ENCODE assay signal across 8 mouse cellular contexts in the genomic region with DNA sequence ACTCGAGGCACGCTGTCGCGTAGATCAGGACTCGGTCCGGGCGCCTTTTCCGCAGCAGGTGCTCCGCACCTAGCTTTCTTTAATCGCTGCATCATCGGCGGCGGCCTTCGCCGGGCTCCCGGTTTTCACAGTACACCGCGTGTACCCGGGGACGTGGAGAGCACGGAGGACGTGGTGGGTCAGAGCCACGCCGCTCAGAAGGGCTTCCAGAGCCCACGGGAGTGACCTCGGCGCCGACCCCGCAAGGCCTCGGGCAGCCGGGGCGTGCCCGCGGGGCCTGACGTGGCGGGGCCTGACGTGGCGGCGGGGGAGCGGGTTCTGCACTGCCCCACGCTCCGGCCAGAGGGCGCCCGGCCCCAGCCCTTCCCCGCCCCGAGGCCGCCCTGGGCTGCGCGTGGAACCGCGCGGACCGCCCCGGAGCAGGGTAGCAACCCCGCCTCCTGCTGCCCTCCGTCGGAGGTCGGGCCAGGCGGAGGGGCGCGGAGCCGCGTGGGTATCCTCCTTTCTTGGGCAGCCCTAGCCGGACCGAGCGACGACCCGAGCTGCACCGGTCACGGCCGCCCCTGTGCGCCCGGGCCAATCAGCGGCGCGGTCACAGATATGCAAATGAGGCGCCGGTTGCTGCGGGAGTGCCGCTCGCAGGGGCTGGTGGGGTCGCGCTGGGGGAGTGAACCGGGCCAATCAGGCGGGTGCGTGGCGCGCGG.
DNase-seq lines count a peak whose midpoint lies in the region; ATAC-seq and TF ChIP-seq lines count a peak whose summit lies in the region.

No protein-coding gene starts in this region.

- H3K4me1 ChIP-seq in G1E (ENCODE audit: insufficient read depth, low read depth, low read length) = peaks cover 15% of the 10 kb centered on the region
- H3K4me1 ChIP-seq in forebrain, embryonic 15.5 days = peaks cover 13% of the 10 kb centered on the region
- H3K4me1 ChIP-seq in neural tube, embryonic 14.5 days (ENCODE audit: control insufficient read depth, insufficient read depth, low read length) = no peaks in the 10 kb centered on the region
- peaks cover 4% of the 10 kb centered on the region for H3K4me1 ChIP-seq in testis, adult 2 months (ENCODE audit: control insufficient read depth, insufficient read depth, low read length)

- peak; percentile 89 for ATAC-seq in G1E (ENCODE audit: extremely low read depth, insufficient number of reproducible peaks, low FRiP score, poor library complexity, severe bottlenecking)
- ATAC-seq in forebrain, embryonic 15.5 days (replicated peaks) = peak; percentile 95
- ATAC-seq in neural tube, embryonic 14.5 days (ENCODE audit: low read depth) = peak; percentile 95

- no peaks in the 10 kb centered on the region for H3K36me3 ChIP-seq in G1E (replicated peaks)
- H3K36me3 ChIP-seq in forebrain, embryonic 15.5 days = no peaks in the 10 kb centered on the region
- no peaks in the 10 kb centered on the region for H3K36me3 ChIP-seq in neural tube, embryonic 14.5 days (ENCODE audit: control insufficient read depth, insufficient read depth, low read length)
- H3K36me3 ChIP-seq in testis, adult 2 months (ENCODE audit: control insufficient read depth, insufficient read depth, low read length) = no peaks in the 10 kb centered on the region

- H3K9me3 ChIP-seq in G1E (replicated peaks) = no peaks in the 10 kb centered on the region
- H3K9me3 ChIP-seq in forebrain, embryonic 15.5 days = no peaks in the 10 kb centered on the region
- no peaks in the 10 kb centered on the region for H3K9me3 ChIP-seq in neural tube, embryonic 14.5 days (ENCODE audit: control insufficient read depth, low read length)

- TF ChIP-seq CTCF in G1E (IDR thresholded peaks at IDR 0.05; ENCODE audit: low read depth, low read length) = peak; percentile 10; the same call in 1 of the 2 replicates
- TF ChIP-seq CTCF in testis, adult 2 months (IDR thresholded peaks at IDR 0.05; ENCODE audit: control insufficient read depth, insufficient read depth, insufficient replicate concordance, low read depth, low read length) = peak; percentile 19; the same call in 1 of the 2 replicates

- H3K4me2 ChIP-seq in forebrain, embryonic 15.5 days (replicated peaks) = peak overlapping the region; percentile 99
- peak overlapping the region; percentile 93 for H3K4me2 ChIP-seq in neural tube, embryonic 14.5 days (ENCODE audit: low read depth, low read length)

- under 1% methylated on average over 82 of the region's 89 CpGs for WGBS in forebrain, embryonic 15.5 days
- under 1% methylated on average over 74 of the region's 89 CpGs for WGBS in neural tube, embryonic 14.5 days

- peak; percentile 30; the same call in 1 of the 2 replicates for TF ChIP-seq POLR2A in testis, adult 2 months (IDR thresholded peaks at IDR 0.05; ENCODE audit: control insufficient read depth, low read depth, low read length)

- intact Hi-C loops in heart, postnatal 25 days (cut with DNase I) = loop anchor here (2.0 to 5.0 kb wide), 4 partner anchors 31 to 109 kb away; no protein-coding TSS in a partner anchor

- H3K27ac ChIP-seq in forebrain, embryonic 15.5 days (replicated peaks) = peak overlapping the region; percentile 75
- H3K27ac ChIP-seq in neural tube, embryonic 14.5 days (ENCODE audit: low read depth, low read length) = peak overlapping the region; percentile 85
- peak overlapping the region; percentile 52 for H3K27ac ChIP-seq in testis, adult 2 months (ENCODE audit: control insufficient read depth, insufficient read depth, low read depth, low read length)

- peak; percentile 96 for DNase-seq in G1E (ENCODE audit: low spot score)
- peak; percentile 96 for DNase-seq in cerebellum, adult 11-12 months
- DNase-seq in heart, postnatal 25 days (ENCODE audit: low spot score) = peak; percentile 98
- peak; percentile 82 to 89 for DNase-seq in layer of hippocampus, adult 18-20 months (ENCODE audit: low spot score in 2 of 2)
- peak; percentile 98 for DNase-seq in lung, adult 18-20 months

- H3K9ac ChIP-seq in forebrain, embryonic 15.5 days (replicated peaks) = peak overlapping the region; percentile 62
- peak overlapping the region; percentile 86 for H3K9ac ChIP-seq in neural tube, embryonic 14.5 days (replicated peaks; ENCODE audit: low read depth, low read length)

- peaks cover 2% of the 10 kb centered on the region; the same call in 1 of the 2 replicates for H3K27me3 ChIP-seq in G1E (ENCODE audit: insufficient read depth, low read length)
- no peaks in the 10 kb centered on the region for H3K27me3 ChIP-seq in forebrain, embryonic 15.5 days
- no peaks in the 10 kb centered on the region for H3K27me3 ChIP-seq in neural tube, embryonic 14.5 days (ENCODE audit: control insufficient read depth, insufficient read depth, low read length)
- no peaks in the 10 kb centered on the region for H3K27me3 ChIP-seq in testis, adult 2 months (ENCODE audit: control insufficient read depth, insufficient read depth, low read length)

- peak overlapping the region; percentile 83 for H3K4me3 ChIP-seq in G1E (ENCODE audit: low read depth, low read length)
- H3K4me3 ChIP-seq in forebrain, embryonic 15.5 days = peak overlapping the region; percentile 76
- peak overlapping the region; percentile 77 for H3K4me3 ChIP-seq in neural tube, embryonic 14.5 days (ENCODE audit: low read depth, low read length)
- peak overlapping the region; percentile 76 for H3K4me3 ChIP-seq in testis, adult 2 months (ENCODE audit: control insufficient read depth, low read depth, low read length)

Comparison
In these comparisons a context has a peak if more than half of its experiments do, and no peak if none do; other contexts are left out.
1. Peak in every context shown above with its lines: DNase-seq, ATAC-seq, H3K4me3 ChIP-seq and H3K27ac ChIP-seq.